Mouse (Mus musculus): Measurements from ENCODE around the gene Med13l.

- TF ChIP-seq GATA1 (IDR thresholded peaks at IDR 0.05; ENCODE audit: borderline replicate concordance, low read length): no peak
- TF ChIP-seq FLI1 (IDR thresholded peaks at IDR 0.05; ENCODE audit: low read length): no peak
Measured at GRCm38 (mm10) chr5:118560385-118561085, at the start of gene Med13l.
